Comparison of ENCODE assay signal across 8 mouse cellular contexts in genomic region chr17:44455681-44456600, GRCm38 (mm10).
DNase-seq lines count a peak whose midpoint lies in the region; ATAC-seq and TF ChIP-seq lines count a peak whose summit lies in the region.

No protein-coding gene starts in this region.

- no peaks in the 10 kb centered on the region for H3K9me3 ChIP-seq in ES-E14 (ENCODE audit: control insufficient read depth, insufficient read depth, low read depth, low read length)
- H3K9me3 ChIP-seq in forebrain, embryonic 16.5 days (ENCODE audit: control insufficient read depth, low read length): no peaks in the 10 kb centered on the region
- H3K9me3 ChIP-seq in hindbrain, embryonic 14.5 days (ENCODE audit: control insufficient read depth, low read length): no peaks in the 10 kb centered on the region

- peak; percentile 31 for DNase-seq in ES-E14 (ENCODE audit: low read depth, low spot score)
- DNase-seq in cerebellum, adult 11-12 months: peak; percentile 7
- peak; percentile 83 for DNase-seq in hindbrain, embryonic 14.5 days (ENCODE audit: low spot score)
- DNase-seq in layer of hippocampus, postnatal 10 days (ENCODE audit: low spot score in 2 of 2): peak; percentile 78 to 81
- DNase-seq in lung, postnatal 25 days (ENCODE audit: low spot score): peak; percentile 39
- DNase-seq in retina, postnatal 7 days (ENCODE audit: low read depth, low spot score): peak; percentile 42
- DNase-seq in urinary bladder, postnatal 14 days (ENCODE audit: low spot score): peak; percentile 67

- no peak overlapping the region for H3K4me2 ChIP-seq in forebrain, embryonic 16.5 days (ENCODE audit: low read length)
- no peak overlapping the region for H3K4me2 ChIP-seq in hindbrain, embryonic 14.5 days (replicated peaks)

- H3K36me3 ChIP-seq in ES-E14 (ENCODE audit: control insufficient read depth, insufficient read depth, low read length, poor library complexity, severe bottlenecking): no peaks in the 10 kb centered on the region
- no peaks in the 10 kb centered on the region for H3K36me3 ChIP-seq in forebrain, embryonic 16.5 days (ENCODE audit: control insufficient read depth, insufficient read depth)
- no peaks in the 10 kb centered on the region for H3K36me3 ChIP-seq in hindbrain, embryonic 14.5 days (replicated peaks; ENCODE audit: control insufficient read depth, insufficient read depth)

- peaks cover 3% of the 10 kb centered on the region; the same call in 1 of the 2 replicates for H3K27me3 ChIP-seq in forebrain, embryonic 16.5 days (replicated peaks; ENCODE audit: control insufficient read depth, insufficient read depth, low read length)
- no peaks in the 10 kb centered on the region for H3K27me3 ChIP-seq in hindbrain, embryonic 14.5 days (ENCODE audit: control insufficient read depth, insufficient read depth, low read length)

- H3K4me1 ChIP-seq in ES-E14 (ENCODE audit: control insufficient read depth in 2 of 2, insufficient read depth in 2 of 2, low read length in 2 of 2, poor library complexity in 1 of 2): no peaks in the 10 kb centered on the region
- H3K4me1 ChIP-seq in forebrain, embryonic 16.5 days (replicated peaks; ENCODE audit: control insufficient read depth, insufficient read depth, low read length): no peaks in the 10 kb centered on the region
- H3K4me1 ChIP-seq in hindbrain, embryonic 14.5 days (replicated peaks; ENCODE audit: control insufficient read depth, insufficient read depth, low read length): no peaks in the 10 kb centered on the region

- WGBS in forebrain, embryonic 16.5 days: 40% methylated on average over 12 of the region's 12 CpGs
- WGBS in hindbrain, embryonic 14.5 days: 39% methylated on average over 12 of the region's 12 CpGs

- no peak overlapping the region for H3K9ac ChIP-seq in ES-E14 (ENCODE audit: insufficient read depth, low read depth, low read length, poor library complexity, severe bottlenecking)
- H3K9ac ChIP-seq in forebrain, embryonic 16.5 days (replicated peaks; ENCODE audit: low read depth, low read length): no peak overlapping the region
- H3K9ac ChIP-seq in hindbrain, embryonic 14.5 days: no peak overlapping the region

- H3K4me3 ChIP-seq in ES-E14 (ENCODE audit: insufficient read depth in 1 of 2, low read depth in 1 of 2, low read length in 2 of 2, poor library complexity in 1 of 2, severe bottlenecking in 1 of 2): no peak overlapping the region
- H3K4me3 ChIP-seq in forebrain, embryonic 16.5 days (replicated peaks; ENCODE audit: low read length): no peak overlapping the region
- no peak overlapping the region for H3K4me3 ChIP-seq in hindbrain, embryonic 14.5 days (replicated peaks; ENCODE audit: low read length)

- no peak overlapping the region for H3K27ac ChIP-seq in ES-E14 (ENCODE audit: insufficient read depth, low read depth, low read length, poor library complexity, severe bottlenecking)
- no peak overlapping the region for H3K27ac ChIP-seq in forebrain, embryonic 16.5 days (ENCODE audit: low read length)
- H3K27ac ChIP-seq in hindbrain, embryonic 14.5 days: no peak overlapping the region

- in situ Hi-C loops in ES-E14 (cut with MboI; ENCODE audit: low sequenced_read_pairs in 2 of 2, unreplicated experiment in 2 of 2): no loop called here

- ATAC-seq in forebrain, embryonic 16.5 days: peak; percentile 90
- ATAC-seq in hindbrain, embryonic 14.5 days (ENCODE audit: low FRiP score): peak; percentile 83; the same call in 1 of the 2 replicates

TF ChIP-seq in ES-E14, 5 proteins besides CTCF, POLR2A, EP300 and RAD21:
- TF ChIP-seq CHD2 (IDR thresholded peaks at IDR 0.05; ENCODE audit: low read depth, low read length): no peak
- TF ChIP-seq ZC3H11A (IDR thresholded peaks at IDR 0.05; ENCODE audit: borderline replicate concordance, low read depth, low read length): peak; percentile 76; the same call in 1 of the 2 replicates
TF ChIP-seq in ES-E14: peak in this region for 1.

Comparison
In these comparisons a context has a peak if more than half of its experiments do, and no peak if none do; other contexts are left out.
1. DNase-seq: peak in every context shown above with its lines; median percentile 83 in hindbrain, embryonic 14.5 days; 80 in layer of hippocampus, postnatal 10 days; 67 in urinary bladder, postnatal 14 days; 42 in retina, postnatal 7 days; 39 in lung, postnatal 25 days; 31 in ES-E14; 7 in cerebellum, adult 11-12 months.